Mouse (Mus musculus): ENCODE data around the gene Armh1.
"Not testable (repeated sequence)": the region's sequence is repeated elsewhere in the genome, so short reads cannot be mapped to it uniquely, and the experiment has no call there.

- TF ChIP-seq CTCF (IDR thresholded peaks at IDR 0.05; ENCODE audit: borderline replicate concordance, extremely low read depth, insufficient read depth, insufficient read length); POLR2A (IDR thresholded peaks at IDR 0.05; ENCODE audit: borderline replicate concordance, extremely low read depth, insufficient read depth, insufficient read length, poor library complexity, severe bottlenecking): not testable (repeated sequence)
Measured at GRCm38 (mm10) chr4:117259909-117260308, 8.0 kb upstream of the Armh1 start.

Data from brain, embryonic 14.5 days (tissue).